Mouse (Mus musculus): ENCODE results near the gene Rasgrf1. TPM values are rescaled to one million over a fixed set of nuclear protein-coding genes. Genes with fewer than 3 reads are reported as not detected.

Gene Rasgrf1
- polyA plus RNA-seq, 1 experiment, result not detected

DNA sequence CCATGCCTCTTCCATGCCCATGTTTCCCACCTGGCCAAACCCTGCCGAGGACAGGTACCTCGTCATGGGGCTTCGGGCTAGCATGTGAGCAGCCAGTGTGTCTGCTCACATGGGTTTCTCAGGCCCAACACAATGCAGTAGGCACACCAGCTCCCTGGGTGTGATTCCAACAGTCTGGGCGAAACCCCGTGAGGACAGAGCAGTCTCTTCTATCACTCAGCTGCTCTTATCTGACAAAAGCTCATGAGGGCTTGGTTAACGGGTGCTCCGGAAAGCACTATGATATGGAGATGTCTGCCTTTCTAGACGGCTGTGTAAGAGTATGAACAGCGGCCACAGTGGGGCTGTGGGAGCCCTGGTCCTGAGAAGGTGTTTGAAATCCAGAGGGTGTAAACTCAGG, 37.1 kb downstream of the Rasgrf1 start:
- Histone ChIP-seq H3K9me3 (replicated peaks; ENCODE audit: control insufficient read depth, insufficient read depth, low read length, poor library complexity, severe bottlenecking) (no peaks in the 10 kb centered on the region), H3K27me3 (ENCODE audit: control insufficient read depth, insufficient read depth, low read length, poor library complexity, severe bottlenecking) (no peaks in the 10 kb centered on the region), H3K4me1 (ENCODE audit: control insufficient read depth, insufficient read depth, low read length) (no peaks in the 10 kb centered on the region), H3K36me3 (ENCODE audit: control insufficient read depth, insufficient read depth, low read length, poor library complexity, severe bottlenecking) (no peaks in the 10 kb centered on the region), H3K27ac (ENCODE audit: insufficient read depth, low read length) (no peak overlapping the region), H3K9ac (ENCODE audit: low read depth, poor library complexity, severe bottlenecking) (no peak overlapping the region), H3K4me3 (ENCODE audit: low read depth, low read length) (no peak overlapping the region)
- TF ChIP-seq EP300 (IDR thresholded peaks at IDR 0.05; ENCODE audit: insufficient read depth, low read depth, low read length) (no peak), POLR2A (IDR thresholded peaks at IDR 0.05; ENCODE audit: insufficient read depth, low read length) (no peak), CTCF (IDR thresholded peaks at IDR 0.05; ENCODE audit: low read depth, low read length) (no peak)

DNA sequence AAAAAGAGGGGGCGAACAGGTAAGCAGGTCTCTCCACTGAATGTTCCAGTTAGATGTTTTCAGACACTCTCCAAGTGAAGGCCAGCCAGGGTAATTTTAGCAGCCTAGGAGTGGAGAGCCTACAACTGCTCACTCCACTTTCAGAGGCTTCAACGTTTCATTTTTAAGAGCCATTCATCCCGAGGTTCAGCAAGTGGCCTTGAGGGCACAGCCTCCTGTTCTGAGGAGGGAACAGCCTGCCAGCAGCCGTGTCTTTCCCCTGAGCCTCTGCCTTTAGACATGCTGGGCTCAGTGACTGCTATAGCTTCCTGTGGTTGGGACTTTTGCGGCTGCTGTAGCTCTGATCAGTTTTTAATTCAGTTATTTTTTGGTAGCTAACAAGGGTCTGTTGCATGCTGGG, 38.9 kb downstream of the Rasgrf1 start:
- Histone ChIP-seq H3K4me3 (ENCODE audit: low read depth, low read length) (no peak overlapping the region), H3K27ac (ENCODE audit: insufficient read depth, low read length) (no peak overlapping the region), H3K9ac (ENCODE audit: low read depth, poor library complexity, severe bottlenecking) (no peak overlapping the region), H3K9me3 (replicated peaks; ENCODE audit: control insufficient read depth, insufficient read depth, low read length, poor library complexity, severe bottlenecking) (no peaks in the 10 kb centered on the region), H3K27me3 (ENCODE audit: control insufficient read depth, insufficient read depth, low read length, poor library complexity, severe bottlenecking) (no peaks in the 10 kb centered on the region), H3K36me3 (ENCODE audit: control insufficient read depth, insufficient read depth, low read length, poor library complexity, severe bottlenecking) (no peaks in the 10 kb centered on the region), H3K4me1 (ENCODE audit: control insufficient read depth, insufficient read depth, low read length) (no peaks in the 10 kb centered on the region)
- TF ChIP-seq EP300 (IDR thresholded peaks at IDR 0.05; ENCODE audit: insufficient read depth, low read depth, low read length) (no peak), POLR2A (IDR thresholded peaks at IDR 0.05; ENCODE audit: insufficient read depth, low read length) (no peak), CTCF (IDR thresholded peaks at IDR 0.05; ENCODE audit: low read depth, low read length) (no peak)

- H3K4me1 ChIP-seq (ENCODE audit: control insufficient read depth, insufficient read depth, low read length), result no peaks in the 10 kb centered on the region
- TF ChIP-seq POLR2A (IDR thresholded peaks at IDR 0.05; ENCODE audit: insufficient read depth, low read length), result no peak
- no peak for TF ChIP-seq EP300 (IDR thresholded peaks at IDR 0.05; ENCODE audit: insufficient read depth, low read depth, low read length)
- no peak for TF ChIP-seq CTCF (IDR thresholded peaks at IDR 0.05; ENCODE audit: low read depth, low read length)
- no peak overlapping the region for H3K4me3 ChIP-seq (ENCODE audit: low read depth, low read length)
- no peaks in the 10 kb centered on the region for H3K9me3 ChIP-seq (replicated peaks; ENCODE audit: control insufficient read depth, insufficient read depth, low read length, poor library complexity, severe bottlenecking)
- no peak overlapping the region for H3K9ac ChIP-seq (ENCODE audit: low read depth, poor library complexity, severe bottlenecking)
- H3K27me3 ChIP-seq (ENCODE audit: control insufficient read depth, insufficient read depth, low read length, poor library complexity, severe bottlenecking), result no peaks in the 10 kb centered on the region
- H3K27ac ChIP-seq (ENCODE audit: insufficient read depth, low read length), result no peak overlapping the region
- no peaks in the 10 kb centered on the region for H3K36me3 ChIP-seq (ENCODE audit: control insufficient read depth, insufficient read depth, low read length, poor library complexity, severe bottlenecking)
These were observed 44.0 kb downstream of the Rasgrf1 start for GRCm38 (mm10) chr9:89953596-89954215.

GRCm38 (mm10) chr9:89954860-89955479, 45.3 kb downstream of the Rasgrf1 start:
- H3K36me3 ChIP-seq (ENCODE audit: control insufficient read depth, insufficient read depth, low read length, poor library complexity, severe bottlenecking), result no peaks in the 10 kb centered on the region
- no peak for TF ChIP-seq CTCF (IDR thresholded peaks at IDR 0.05; ENCODE audit: low read depth, low read length)
- TF ChIP-seq EP300 (IDR thresholded peaks at IDR 0.05; ENCODE audit: insufficient read depth, low read depth, low read length), result no peak
- no peak for TF ChIP-seq POLR2A (IDR thresholded peaks at IDR 0.05; ENCODE audit: insufficient read depth, low read length)
- H3K9ac ChIP-seq (ENCODE audit: low read depth, poor library complexity, severe bottlenecking), result no peak overlapping the region

GRCm38 (mm10) chr9:89958959-89959358, 49.3 kb downstream of the Rasgrf1 start:
- H3K4me1 ChIP-seq (ENCODE audit: control insufficient read depth, insufficient read depth, low read length), result no peaks in the 10 kb centered on the region
- no peak overlapping the region for H3K27ac ChIP-seq (ENCODE audit: insufficient read depth, low read length)
- no peak overlapping the region for H3K4me3 ChIP-seq (ENCODE audit: low read depth, low read length)
- no peaks in the 10 kb centered on the region for H3K36me3 ChIP-seq (ENCODE audit: control insufficient read depth, insufficient read depth, low read length, poor library complexity, severe bottlenecking)
- H3K9me3 ChIP-seq (replicated peaks; ENCODE audit: control insufficient read depth, insufficient read depth, low read length, poor library complexity, severe bottlenecking), result no peaks in the 10 kb centered on the region
- no peaks in the 10 kb centered on the region for H3K27me3 ChIP-seq (ENCODE audit: control insufficient read depth, insufficient read depth, low read length, poor library complexity, severe bottlenecking)
- H3K9ac ChIP-seq (ENCODE audit: low read depth, poor library complexity, severe bottlenecking), result no peak overlapping the region
- TF ChIP-seq POLR2A (IDR thresholded peaks at IDR 0.05; ENCODE audit: insufficient read depth, low read length) (no peak), CTCF (IDR thresholded peaks at IDR 0.05; ENCODE audit: low read depth, low read length) (no peak), EP300 (IDR thresholded peaks at IDR 0.05; ENCODE audit: insufficient read depth, low read depth, low read length) (no peak)

More at GRCm38 (mm10) chr9:89954860-89955479, 45.3 kb downstream of the Rasgrf1 start:
- Histone ChIP-seq H3K4me1 (ENCODE audit: control insufficient read depth, insufficient read depth, low read length) (no peaks in the 10 kb centered on the region), H3K9me3 (replicated peaks; ENCODE audit: control insufficient read depth, insufficient read depth, low read length, poor library complexity, severe bottlenecking) (no peaks in the 10 kb centered on the region), H3K27ac (ENCODE audit: insufficient read depth, low read length) (no peak overlapping the region), H3K4me3 (ENCODE audit: low read depth, low read length) (no peak overlapping the region), H3K27me3 (ENCODE audit: control insufficient read depth, insufficient read depth, low read length, poor library complexity, severe bottlenecking) (no peaks in the 10 kb centered on the region)

- no peak for TF ChIP-seq EP300 (IDR thresholded peaks at IDR 0.05; ENCODE audit: insufficient read depth, low read depth, low read length)
- no peak for TF ChIP-seq CTCF (IDR thresholded peaks at IDR 0.05; ENCODE audit: low read depth, low read length)
- no peaks in the 10 kb centered on the region for H3K9me3 ChIP-seq (replicated peaks; ENCODE audit: control insufficient read depth, insufficient read depth, low read length, poor library complexity, severe bottlenecking)
These were observed 54.4 kb downstream of the Rasgrf1 start for GRCm38 (mm10) chr9:89964091-89964490.

More at GRCm38 (mm10) chr9:89964091-89964490, 54.4 kb downstream of the Rasgrf1 start:
- no peak overlapping the region for H3K4me3 ChIP-seq (ENCODE audit: low read depth, low read length)
- H3K27me3 ChIP-seq (ENCODE audit: control insufficient read depth, insufficient read depth, low read length, poor library complexity, severe bottlenecking), result no peaks in the 10 kb centered on the region
- H3K4me1 ChIP-seq (ENCODE audit: control insufficient read depth, insufficient read depth, low read length), result no peaks in the 10 kb centered on the region
- no peak overlapping the region for H3K9ac ChIP-seq (ENCODE audit: low read depth, poor library complexity, severe bottlenecking)
- no peak overlapping the region for H3K27ac ChIP-seq (ENCODE audit: insufficient read depth, low read length)
- no peaks in the 10 kb centered on the region for H3K36me3 ChIP-seq (ENCODE audit: control insufficient read depth, insufficient read depth, low read length, poor library complexity, severe bottlenecking)

Measured in ES-Bruce4 (cell line).